Mouse (Mus musculus) v-Abl transformed pro-B cells (cell line): ENCODE measurements around the gene Mrpl37.

Experiments used
- in situ Hi-C, 2 experiments: fragments of 400-800 bp; cut with MboI; formaldehyde crosslinking; loops; one replicate each; pipeline ENCODE4 v1.15.1; 2025; ENCODE audit not compliant: unreplicated experiment in 2 of 2

Mrpl37 gene

DNA sequence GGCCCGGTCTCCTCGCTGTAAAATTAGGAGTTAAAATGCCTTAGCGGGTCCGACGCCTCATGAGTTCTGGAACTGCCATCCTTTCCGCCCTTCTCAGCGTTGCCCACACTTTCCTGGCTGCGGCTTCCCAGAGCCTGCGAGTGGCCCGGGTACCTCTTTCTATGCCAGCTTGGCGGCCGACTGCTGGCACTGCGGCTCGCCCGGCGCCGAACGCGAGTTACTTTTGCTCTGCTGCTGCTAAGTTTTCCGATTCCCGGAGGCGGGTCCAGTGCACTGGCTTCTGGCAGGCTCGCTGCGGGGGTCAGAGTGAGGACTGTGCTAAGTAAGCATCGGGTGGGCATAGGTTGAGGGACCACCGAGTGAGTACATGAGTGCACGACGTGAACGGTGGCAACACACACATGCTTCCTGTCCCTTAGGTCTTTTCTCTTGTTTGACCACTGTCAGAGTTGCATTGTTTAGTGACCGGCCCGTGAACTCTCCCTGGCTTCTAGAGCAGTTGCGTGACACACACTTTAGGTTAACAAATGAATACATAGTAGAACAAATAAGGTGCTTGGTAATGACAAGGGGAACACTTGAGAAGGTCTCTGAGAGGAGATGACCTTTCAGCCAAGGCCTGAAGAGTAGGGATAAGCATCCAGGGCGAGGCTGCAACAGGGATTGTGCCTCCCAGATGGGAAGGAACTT, 628 bp upstream of the Mrpl37 start:
- in situ Hi-C loops: no loop called here

DNA sequence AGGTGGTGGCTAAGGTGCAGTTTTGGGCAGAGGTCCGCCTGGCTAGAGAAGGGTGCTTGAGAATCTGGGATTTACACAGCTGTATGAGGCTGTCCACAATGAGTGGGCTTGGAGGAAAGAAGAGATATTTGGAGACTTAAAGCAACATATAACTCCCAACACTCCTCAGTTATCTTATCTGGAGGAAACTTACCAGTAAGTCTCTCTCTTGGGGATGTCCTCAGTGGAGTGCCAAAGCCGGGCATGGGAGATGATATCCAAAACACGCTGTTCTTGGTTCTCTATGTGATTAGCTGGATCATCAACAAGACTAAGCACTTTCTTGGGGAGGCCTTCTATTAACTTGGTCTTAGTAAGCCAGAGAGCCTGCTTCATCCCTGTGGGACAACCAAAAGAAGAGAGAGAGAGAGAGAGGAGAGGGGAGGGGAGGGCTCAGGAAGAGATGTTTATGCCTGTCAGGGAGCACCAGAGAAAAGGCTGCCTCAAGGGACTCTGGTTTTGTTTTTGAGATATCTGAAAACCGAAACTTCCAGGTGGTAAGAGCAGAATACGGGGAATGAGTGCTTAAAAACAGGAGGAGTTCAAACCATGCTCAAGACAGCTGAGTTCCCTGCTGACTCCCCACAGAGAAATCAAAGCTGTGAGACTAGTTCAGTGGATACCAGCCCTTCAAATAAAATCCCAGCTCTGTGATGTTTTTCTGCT, 2.1 kb downstream of the Mrpl37 start:
- in situ Hi-C loops: no loop called here

DNA sequence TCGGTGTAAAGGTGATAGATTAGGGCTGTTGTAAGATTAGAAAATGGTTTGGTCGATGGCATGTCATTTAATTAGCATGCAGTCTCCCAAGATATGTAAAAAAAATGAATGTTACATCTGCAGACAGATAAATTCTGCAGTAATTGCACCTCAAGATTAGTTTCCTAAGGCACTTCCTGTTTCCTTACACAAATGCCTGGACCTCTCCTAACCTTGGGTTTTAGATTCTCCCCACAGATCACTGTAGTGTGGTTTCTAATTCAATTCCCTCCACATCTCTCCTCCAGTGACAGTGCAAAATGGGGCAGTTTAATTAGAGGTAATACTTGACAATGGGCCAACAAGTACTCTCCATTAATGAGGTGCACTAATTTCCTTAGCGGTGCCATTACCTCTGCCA, 3.5 kb downstream of the Mrpl37 start:
- in situ Hi-C loops: no loop called here

DNA sequence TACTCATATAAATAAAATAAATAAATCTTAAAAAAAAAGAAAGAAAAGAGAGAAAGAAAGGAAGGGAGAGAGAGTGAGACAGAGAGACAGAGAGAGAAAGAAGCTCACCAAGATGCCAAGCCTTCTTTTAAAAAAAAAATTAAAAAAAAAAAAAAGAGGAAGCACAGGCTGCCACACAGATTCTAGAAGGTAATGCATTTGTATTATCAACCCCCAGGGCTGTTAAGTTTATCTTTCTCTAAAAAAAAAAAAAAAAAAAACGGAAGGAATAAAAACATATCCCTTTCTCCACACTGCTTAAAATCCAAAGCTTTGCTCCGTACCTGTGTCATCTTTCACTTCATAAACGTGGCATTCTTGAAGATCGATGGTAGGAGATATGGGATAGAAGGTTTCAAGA, 5.1 kb downstream of the Mrpl37 start:
- in situ Hi-C loops: no loop called here

DNA sequence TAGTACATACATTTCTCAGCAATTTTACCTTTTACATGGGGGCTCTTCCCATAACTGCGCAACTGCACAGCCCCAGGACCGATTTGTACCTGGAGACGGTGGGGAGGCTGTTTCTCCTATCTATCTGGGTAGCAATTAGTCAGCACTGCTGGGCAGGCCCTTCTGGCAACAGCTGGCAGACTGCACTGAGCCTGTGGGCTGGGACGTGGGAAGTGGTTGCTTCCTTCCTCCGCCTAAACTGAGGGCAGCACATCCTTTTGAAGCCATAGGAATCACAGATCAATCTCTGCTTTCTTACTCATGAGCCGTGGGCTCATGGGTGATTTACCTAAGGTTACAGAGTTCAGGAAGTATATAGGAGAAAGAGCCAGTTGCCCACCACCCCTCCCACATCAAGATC, 7.9 kb downstream of the Mrpl37 start:
- in situ Hi-C loops: no loop called here

DNA sequence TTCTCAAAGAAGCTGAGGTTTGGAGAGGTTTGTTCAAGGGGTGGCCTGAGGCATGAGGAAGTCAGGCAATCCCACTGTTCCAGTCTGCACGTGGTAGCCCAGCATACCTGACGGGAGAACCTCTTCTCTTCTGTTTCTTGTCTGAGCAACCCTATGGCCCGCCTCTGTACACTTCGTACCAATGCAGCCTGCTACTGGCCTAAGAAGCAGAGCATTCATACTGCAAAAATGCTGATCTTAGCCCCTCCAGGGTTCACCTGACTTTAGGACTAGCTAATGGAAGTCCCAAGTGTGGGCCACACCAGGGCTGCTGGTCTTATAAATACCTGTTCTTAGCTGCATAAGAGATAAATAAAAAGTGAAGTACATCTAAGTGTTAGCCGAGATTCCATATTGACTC, 8.3 kb downstream of the Mrpl37 start:
- in situ Hi-C loops: no loop called here

DNA sequence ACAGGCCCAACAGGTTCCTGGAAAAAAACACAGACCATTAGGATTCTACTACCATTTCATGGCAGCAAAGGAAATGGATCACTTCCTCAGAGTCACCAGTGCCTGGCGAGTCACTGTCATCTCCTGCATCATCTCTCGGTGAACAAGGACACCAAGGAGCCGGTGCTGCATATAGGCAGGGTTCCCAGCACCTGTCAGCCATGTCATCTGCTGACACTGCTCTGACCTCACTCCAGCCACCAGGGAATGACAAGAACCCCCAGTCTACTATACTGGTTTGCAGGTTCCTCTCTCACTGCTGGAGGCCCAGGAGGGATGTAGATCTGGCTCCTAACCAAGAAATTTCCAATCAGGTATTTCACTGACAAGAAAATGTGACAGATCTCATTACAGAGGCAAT, 10.6 kb downstream of the Mrpl37 start:
- in situ Hi-C loops: no loop called here

DNA sequence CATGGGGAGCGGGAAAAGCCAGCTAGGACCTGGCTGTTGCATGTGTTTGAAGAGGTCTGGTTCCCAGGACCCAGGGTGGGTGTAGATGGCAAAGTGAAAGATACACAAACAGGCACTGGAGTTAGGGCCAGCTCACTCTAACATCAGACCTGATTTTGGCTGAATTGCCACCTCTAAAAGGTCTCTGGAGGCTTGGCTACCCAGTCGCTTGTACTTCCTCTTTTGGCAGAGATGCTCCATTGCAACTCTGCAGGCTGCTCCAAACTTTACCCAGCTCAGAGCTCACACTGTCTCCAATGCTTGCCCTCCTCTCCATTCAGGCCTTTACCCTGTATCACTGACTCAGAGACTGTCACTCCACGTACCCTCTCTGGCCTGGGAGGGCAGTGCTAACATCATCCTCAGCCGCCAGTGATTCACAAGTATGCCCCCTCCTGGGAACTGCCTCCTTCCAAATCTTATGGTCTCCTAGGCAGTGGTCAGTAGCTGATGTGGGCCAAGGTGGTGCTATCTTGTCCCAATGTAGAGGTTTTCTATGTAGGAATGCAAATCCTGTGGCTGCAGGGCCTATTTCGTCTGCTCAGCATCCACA, 13.6 kb downstream of the Mrpl37 start:
- in situ Hi-C loops: no loop called here

DNA sequence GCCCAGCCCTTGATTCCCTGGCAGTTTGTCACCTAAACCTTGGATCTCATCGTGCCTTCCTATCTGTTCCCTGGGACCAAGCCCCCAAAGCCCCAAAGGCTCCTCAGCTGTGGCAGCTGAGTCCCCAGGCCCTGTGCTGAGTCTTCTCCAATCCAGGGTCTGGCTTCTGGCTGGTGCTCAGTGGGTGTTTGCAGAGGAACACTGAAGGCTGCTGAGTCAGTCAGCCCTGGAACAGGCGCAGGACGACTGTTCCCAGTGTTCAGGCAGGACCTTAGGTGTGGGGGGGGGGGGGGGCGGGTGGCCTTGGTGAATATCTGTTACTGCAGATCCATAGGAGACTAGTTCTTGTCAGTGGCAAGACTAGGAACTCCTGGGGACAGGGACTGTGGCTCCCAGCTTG, 14.8 kb downstream of the Mrpl37 start:
- in situ Hi-C loops: no loop called here

DNA sequence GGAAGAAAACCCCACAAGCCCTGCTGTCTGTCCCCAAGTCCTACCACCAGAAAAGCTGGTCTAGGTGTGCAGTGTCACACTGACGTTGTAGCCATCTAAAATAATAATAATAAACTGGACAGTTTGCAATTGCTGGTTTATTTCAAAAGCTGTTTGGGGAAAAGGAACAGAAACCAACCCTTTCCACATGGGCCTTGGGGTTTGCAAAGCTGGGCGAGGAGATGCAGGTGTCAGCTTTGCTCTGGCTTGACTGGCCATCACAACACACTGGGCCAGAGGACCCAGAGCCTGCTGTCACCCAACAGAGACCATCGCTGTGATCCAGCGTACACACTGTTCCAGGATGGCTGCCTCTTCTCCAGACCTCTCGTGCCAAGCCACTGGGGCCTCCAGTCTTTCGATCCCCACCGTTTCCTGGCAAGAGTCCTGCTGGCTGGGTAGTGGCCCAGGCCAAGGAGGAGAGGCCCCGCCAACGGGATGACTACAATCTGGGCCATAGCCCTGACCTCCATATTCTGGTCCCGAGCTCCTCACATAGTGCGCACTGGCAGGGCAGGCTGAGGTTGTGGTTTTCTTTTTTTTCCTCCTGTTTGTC, 18.0 kb downstream of the Mrpl37 start:
- in situ Hi-C loops: no loop called here

DNA sequence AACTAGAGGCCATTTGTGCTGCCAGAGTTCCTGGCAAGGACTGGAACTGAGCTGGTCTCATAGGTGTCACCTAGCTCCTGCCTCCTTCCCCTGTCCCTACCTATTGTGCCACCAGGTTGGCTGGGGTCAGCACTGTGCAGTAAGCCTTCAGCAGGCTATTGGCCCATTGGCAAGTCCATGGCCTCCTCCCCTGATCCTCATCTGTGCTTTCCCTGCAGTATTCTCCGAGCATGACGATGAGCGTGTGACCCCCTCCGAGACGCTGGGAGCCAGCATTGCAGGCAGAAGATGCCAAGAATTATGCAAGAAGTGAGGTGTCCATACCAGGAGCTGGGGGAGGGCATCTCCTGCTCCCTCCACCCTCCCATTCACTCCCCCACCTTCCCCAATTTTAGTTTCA, 18.9 kb downstream of the Mrpl37 start:
- in situ Hi-C loops: no loop called here

DNA sequence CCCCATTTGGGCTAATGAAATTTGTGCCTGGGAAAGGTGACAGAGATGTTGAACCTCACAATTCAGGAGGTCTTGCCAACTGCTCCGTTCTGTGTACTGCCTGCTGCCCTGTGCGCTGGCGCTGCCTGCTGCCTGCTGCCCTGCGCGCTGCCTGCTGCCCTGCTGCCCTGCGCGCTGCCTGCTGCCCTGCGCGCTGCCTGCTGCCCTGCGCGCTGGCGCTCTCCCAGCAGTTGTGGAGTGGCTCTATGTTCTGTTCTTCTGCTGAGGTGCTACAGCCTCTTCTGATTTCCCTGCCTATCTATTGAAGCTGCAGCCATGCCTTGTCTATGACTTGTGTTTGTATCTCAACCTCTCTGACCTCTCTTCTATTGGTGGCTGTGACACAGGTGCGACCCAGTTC, 21.5 kb downstream of the Mrpl37 start:
- in situ Hi-C loops: no loop called here

DNA sequence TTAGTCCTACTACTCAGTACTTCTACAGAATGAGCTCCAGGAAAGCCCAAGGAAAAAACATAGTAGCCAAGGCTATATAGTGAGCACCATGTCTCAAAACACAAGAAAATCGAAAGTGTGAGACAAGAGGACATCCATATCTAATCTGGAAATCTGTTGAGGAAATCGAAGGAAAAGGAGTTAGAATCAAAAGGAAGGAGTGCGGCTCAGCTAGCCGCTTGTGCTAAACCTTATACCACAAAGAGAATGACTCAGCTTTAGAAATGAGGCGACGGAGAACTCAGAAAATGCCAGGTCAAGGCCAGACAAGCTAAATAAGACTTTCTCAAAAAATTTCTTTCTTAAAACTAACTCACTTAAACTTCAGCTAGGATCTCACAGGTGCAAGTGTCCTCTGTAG, 24.4 kb downstream of the Mrpl37 start:
- in situ Hi-C loops: no loop called here

DNA sequence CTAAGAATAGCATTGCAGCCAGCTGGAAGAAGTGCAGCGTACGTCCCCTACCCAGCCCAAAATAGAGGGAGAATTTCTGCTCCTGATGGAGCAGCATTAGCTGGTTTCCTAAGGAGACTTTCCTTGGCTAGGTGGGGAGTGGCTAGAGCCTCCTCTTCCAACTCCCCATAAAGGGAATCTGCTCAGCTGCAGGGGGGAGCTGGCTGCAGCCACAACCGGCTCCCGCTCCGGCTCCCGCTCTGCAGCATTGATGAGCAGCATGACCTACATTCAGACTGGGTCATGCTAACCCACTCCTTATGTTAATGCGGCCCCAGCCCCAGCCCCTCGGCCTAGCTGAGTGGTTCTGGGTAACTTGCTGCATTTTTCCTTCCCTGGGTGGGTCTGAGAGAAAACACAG, 27.4 kb downstream of the Mrpl37 start:
- in situ Hi-C loops: no loop called here

DNA sequence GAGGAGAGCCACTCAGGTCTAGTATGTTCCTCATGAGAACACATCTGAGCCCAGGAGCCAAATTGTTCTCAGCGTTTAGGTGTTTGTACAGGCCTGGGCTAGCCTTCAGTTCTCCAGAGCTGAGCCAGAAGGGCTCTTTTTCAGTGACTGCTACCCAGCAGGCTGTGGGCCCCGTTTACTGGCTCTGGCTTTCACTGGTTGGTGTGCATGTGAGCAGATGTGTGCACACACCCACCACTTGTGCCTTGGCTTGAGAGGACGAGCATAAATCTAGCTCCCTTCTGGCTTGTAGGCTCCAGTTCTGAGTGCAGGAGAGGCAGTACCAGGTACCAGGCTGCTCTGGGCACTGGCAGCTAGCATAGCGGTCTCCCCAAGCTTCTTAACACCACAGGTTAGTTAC, 28.4 kb downstream of the Mrpl37 start:
- in situ Hi-C loops: no loop called here

DNA sequence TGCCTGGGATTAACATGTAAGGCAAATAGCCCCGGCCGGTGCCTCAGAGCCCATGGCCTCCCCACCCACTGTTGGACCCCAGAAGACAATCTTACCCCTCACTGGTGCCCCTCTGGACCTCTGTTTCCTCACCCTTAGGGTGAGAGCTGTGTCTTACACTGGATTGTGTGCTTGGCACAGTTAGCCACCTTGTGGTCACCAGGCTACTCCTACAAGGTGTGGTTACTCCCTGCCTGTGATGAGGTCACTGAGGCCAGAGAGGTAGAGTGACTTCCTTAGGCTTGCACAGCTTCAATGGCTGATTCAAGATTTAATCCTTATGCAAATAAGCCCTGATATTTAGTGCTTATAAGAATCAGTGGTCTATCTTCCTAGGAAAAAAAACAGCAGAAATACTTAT, 29.7 kb downstream of the Mrpl37 start:
- in situ Hi-C loops: no loop called here

DNA sequence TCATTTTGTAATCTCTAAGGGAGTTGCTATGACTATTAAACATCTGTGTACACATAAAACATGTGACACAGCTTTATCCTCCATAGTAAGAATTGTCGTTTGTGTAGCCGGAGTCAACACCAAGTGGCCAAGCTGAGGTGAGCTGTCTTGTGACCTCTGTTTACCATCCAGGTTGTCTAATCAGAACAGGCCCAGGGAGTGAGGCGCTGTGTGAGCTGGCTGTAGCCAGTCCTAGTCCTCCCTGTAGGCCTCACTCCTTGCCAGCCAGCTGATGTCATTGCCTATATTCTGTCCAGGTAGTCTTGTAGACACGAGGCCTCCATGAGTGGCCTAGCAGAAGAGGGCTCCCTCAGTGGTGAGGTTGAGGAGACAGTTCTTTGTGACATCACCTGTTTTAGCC, 31.0 kb downstream of the Mrpl37 start:
- in situ Hi-C loops: no loop called here

DNA sequence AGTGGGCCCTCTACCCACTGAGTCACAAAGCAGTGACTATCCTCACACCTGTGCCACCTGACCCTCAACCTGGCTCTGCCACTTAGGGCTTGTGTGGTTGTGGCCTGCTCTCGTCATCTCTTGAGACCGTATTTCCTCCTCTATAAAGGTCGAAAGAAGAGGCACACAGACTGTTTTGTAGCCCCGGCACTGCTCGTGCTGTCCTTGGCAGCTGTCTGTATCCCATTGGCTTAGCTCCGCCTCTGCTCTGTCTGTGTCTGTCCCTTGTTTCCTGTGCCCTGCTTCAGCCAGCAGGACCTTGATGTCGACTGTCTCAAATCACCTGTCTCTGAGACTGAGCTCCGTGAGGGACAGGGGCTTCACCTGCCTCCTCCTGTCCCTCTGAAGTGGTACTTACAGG, 40.2 kb downstream of the Mrpl37 start:
- in situ Hi-C loops: no loop called here

DNA sequence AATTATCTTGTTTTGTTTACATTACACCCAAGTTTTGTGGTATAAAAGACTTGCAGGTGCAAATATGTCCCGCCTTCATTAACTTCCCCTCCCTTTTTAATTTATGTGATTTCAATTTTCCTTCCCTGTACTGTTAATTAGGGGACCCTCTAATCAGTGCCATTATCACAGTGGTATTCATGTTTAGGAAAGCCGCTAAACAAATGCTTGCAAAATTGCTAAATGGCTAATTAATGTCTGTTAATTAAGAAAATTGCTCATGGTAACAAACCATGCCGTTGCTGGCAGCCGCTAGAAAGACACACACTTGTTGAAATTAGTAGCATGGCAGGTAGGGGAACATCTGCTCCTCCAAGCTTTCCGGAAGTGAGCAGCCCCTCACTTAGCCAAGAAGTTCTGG, 41.3 kb downstream of the Mrpl37 start:
- in situ Hi-C loops: no loop called here

DNA sequence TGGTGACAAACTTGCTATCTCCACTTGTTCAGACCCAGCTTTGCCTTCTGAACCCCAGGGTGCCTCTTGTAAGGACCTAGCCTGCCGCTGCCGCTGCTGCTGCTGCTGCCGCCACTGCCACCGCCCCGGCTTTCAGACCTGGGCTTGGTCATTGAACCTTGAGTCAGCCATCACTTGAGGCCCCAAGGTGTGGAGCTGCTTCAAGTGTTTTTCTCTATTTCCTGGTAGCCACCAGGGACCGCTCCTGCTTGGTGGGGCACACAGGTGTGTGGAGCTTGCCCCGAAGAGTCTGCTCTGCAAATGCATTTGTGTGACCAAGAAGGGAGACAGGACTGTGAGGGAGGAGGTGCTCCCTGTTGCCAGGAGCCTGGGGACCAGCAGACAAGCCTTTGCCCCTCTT, 41.8 kb downstream of the Mrpl37 start:
- in situ Hi-C loops: no loop called here

DNA sequence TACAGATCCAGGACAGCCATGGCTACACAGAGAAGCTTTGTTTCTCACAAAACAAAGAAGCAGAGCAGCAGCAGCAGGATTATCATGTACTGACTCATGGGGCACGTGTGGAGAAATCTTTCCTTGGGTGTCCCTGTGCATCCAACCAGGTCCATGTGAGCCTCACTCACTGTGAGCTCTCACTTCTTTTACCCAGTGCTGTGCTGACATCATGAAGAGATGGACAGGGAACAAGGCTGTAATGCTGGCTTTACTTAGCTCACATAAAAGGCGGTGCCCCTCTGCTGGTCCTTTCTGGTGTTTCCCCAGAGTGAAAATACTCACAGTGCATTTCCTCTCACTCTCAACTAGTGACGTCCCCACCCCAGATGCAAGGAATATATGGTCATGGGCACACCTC, 45.2 kb downstream of the Mrpl37 start:
- in situ Hi-C loops: no loop called here
